Mouse (Mus musculus): Measurements from ENCODE around the gene Ermp1.
"Not testable (repeated sequence)": the region's sequence is repeated elsewhere in the genome, so short reads cannot be mapped to it uniquely, and the experiment has no call there.

Ermp1 gene

DNA sequence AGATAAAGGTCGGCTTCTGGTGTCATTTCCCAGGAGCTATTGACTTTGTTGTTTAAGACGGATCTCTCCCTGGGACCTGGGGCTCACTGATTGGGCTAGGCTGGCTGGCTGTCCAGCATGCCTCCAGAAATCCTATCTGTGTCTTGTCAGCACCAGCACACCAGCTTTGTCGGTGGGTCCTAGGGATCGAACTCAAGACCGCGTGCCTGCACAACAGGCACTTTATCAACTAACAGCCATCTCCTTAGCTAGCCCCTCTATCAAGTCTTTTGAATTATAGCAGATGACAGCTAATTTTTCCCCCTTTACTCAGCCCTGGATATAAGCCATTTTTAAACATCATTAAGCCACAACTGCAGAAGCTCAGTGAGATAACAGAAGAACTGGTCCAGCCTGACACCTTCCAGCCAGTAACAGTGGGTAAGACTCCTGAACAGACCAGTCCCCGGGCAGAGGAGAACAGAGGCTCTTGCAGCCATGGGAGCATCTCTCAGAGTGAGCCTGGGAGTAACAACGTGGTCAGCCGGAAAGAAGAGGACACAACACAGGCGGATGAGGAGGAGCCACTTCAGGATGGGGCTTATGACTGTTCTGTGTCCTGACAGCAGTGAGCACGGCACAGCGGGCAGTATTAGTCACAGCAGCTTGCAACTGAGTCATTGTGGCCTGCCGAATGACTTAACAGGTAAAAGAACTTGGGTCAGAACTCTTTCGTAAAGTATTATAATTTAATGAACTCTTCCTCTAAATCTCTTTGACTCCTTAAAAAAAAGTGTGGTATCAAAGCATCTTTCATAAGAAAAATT is 44.5 kb downstream of the Ermp1 start:
- no peak for DNase-seq (ENCODE audit: low spot score)

DNA sequence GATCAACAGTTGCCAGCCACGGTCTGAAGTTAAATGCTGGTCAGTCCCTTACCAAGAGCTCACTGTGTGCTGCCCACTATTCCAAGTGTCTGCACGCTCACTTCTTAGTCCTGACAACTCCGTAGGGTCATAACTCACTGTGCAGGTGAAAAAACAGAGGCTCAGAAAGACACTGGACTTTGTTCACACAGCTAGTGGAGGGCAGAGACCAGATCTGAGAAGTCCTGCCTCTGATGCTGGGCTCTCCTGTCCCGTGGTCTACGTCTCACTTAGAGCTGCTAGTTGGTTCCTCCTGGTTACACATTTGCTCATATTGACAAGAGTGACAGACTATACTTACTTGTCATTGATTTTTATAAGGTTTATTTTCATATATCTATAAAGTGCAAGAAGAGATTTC is 49.2 kb downstream of the Ermp1 start:
- DNase-seq (ENCODE audit: low spot score) = no peak

DNA sequence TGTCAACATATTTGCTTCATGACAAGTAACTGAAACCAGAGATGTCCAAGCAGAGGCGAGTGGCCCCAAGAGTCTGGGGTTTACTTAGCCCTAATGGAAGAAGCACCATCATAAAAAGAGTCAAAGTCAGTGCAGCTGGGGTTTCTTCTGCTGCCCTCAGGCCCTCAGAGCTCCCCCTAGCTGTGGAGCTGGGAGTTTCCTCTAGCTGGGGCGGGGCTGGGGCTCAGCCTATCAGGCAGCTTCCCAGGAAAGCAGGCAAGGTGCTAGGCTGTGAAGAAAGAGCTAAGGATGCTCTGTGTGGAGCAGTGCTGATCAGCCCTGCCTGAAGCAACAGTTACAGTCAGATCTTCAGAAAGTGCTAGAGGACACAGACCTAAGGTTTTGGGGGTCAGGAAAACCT is 51.2 kb downstream of the Ermp1 start:
- no peak for DNase-seq (ENCODE audit: low spot score)

DNA sequence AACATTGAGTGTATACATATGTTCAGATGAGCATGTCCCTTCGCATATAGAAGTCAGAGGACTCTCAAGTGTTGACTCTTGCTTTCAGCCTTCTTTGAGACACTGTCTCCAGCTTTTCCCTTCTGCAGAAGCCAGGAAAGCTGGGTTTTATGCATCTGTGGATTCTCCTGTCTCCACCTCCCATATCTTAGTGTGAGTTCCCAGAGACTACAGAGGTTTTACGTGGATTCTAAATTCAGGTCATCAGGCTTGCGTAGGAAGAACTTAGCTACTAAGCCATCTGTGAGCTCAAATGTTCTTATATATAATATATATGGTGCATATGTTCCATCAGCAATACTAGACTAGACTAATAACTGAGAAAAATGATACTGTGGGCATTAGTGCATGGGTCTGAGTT is 51.9 kb downstream of the Ermp1 start:
- no peak for DNase-seq (ENCODE audit: low spot score)

DNA sequence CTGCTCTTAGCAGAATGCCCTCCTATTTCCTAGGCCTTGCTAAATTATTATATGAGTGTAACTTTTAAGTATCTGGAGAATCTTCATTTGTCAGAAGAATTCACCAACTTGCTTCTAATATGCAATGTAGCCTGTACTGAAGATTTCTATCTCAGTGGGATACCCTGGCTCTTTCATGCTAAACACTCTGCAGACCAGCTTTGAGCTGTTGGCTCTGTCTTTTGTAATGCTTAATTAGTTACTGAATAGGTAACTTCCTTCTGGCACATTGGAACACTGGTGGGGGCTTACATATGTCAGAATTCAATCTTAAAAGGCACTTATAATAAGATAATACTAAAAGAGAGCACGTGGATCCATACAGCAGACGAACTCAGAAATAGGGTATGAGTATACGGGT is 54.4 kb downstream of the Ermp1 start:
- not testable (repeated sequence) for DNase-seq (ENCODE audit: low spot score)

DNA sequence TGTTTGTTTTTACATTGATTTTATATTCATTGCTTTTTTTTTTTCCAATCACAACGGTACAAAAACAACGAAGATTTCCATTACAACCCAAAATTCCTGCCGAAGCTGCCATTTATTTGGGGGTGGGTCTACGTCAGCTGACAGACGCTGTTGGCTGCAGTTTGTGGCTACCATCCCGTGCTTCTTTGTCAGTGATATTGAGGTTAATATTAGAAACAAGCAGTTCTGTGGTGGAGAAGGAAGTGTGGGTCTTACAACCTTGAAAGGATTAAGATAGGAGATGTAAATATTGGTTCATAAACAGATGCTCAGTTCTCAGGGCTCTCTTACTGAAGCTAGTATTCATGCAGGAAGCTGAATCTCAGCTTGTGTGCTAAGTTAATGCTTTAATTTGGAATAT is 64.5 kb downstream of the Ermp1 start:
- no peak for DNase-seq (ENCODE audit: low spot score)

DNA sequence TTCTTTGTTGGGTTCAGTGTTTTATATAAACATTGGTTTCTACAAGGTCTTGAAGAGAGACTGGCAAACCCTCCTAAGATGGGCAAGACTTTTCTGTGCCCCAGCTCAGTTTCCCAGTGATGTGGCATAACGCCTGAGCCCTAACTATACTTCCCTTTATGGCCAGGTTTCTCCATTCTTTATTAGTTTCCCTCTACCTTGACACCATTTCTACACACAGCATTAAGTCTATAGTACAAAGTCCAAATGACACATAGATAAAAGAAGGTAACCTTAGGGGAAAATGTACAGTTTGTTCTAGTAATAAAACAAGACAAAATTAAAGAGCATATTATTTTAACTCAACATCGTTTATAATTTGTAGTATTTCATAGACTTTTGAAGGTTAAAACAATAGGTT is 65.8 kb downstream of the Ermp1 start:
- no peak for DNase-seq (ENCODE audit: low spot score)

DNA sequence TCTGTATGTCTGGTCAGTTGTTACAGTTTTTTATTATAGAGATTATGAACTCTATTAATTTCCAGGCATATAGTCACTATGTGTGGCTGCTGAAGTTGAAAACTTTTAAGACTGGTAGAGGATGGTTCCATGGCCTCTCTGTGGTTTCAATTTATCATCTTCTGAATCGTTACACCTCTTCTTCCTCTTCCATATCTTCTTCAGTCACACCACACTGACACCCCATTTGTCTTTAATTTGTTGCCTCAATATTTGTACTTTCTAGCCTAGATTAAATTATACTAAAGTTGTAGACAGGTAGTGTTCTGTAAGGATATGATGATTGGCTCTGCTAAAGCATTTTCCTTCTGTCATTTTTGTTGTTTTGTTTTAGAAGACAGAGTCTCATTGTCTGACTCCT is 81.7 kb downstream of the Ermp1 start:
- DNase-seq (ENCODE audit: low spot score) = no peak

DNA sequence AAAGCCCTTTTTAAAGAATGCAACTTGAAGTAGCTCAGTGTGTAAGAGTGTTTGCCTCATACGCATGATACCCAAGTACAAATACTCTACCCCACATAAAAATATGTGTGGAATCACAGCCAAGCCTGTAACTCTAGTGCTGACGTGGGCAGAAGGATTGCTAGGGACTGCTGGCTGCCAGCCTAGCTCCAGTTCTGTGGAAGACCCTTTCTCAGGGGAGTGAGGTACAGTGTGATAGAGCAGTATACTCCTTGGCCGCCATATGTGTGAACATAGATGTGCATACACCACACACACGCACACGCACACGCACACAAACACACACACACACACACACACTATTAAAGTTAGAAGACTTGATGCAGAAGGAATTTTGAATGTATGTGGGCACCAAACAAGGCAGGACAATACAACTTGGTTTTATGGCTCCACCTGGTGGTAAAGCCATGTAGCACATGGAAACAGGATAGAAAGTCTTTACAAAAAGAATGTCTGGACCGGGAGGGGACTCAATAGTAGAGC is 84.9 kb downstream of the Ermp1 start:
- no peak for DNase-seq (ENCODE audit: low spot score)

DNA sequence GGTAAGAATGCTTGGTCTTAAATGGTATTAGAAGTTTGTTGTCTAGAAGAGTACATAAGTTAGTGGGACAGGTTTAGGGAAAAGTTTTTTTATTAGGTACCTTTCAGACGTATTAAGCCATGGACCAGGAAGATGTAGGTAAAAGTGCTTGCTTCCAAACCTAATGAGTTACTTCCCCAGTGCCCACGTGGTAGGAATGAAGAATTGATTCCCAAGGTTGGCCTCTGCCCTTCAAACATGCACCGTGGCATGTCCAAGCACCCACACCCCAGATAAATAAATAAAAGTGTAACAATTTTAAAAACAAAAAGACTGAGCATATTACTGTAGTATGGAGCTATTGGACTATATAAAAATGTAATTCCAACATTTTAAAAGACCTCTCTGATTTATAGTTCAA is 85.6 kb downstream of the Ermp1 start:
- no peak for DNase-seq (ENCODE audit: low spot score)

DNA sequence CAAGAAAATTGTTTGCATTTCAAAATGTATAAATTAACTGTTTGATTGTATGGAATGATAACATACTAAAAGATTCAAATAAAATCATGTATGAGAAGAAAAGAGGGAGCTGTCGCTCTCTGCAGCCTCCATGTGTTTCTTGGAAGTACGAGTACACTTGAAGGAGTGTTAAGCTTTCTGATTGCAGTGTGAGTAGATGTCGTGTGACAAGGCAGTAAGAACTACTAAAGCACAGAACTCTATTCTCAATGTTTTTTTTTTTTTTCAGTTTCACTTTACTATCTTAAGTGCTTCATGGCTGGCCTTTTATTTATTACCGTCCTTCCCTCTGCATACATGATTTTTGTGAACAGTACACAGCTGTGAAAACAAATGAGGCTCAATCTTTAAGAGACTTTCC is 86.0 kb downstream of the Ermp1 start:
- no peak for DNase-seq (ENCODE audit: low spot score)

Measured in ovary, adult 18-20 months (tissue).